Mouse (Mus musculus): ENCODE data around the gene Ndufs1.

- TF ChIP-seq CTCF (IDR thresholded peaks at IDR 0.05; ENCODE audit: insufficient read depth, low read depth, low read length) (no peak), POLR2A (IDR thresholded peaks at IDR 0.05; ENCODE audit: insufficient read depth, low read depth, low read length) (no peak)
Measured at GRCm38 (mm10) chr1:63225890-63226289, 49.3 kb upstream of the Ndufs1 start.
